Mouse (Mus musculus) neural tube, embryonic 12.5 days (tissue): ENCODE data around the gene Npsr1. TPM values are rescaled to one million over a fixed set of nuclear protein-coding genes. Genes with fewer than 3 reads are reported as not detected.

Experiments
- ATAC-seq: fragments of 200-750 bp; cut with Nextera tagmentation; 2 replicates; pipeline ENCODE4 v1.8.0; 2017; ENCODE audit warnings: low read depth, mild to moderate bottlenecking, moderate TSS enrichment, moderate library complexity; ENCODE audit not compliant: low FRiP score
- H3K27ac ChIP-seq: fragments of 300-500 bp; sonication (generic); 2 replicates; pipeline ENCODE4 v1.5.1; 2016
- H3K27me3 ChIP-seq: fragments of 300-500 bp; sonication (generic); replicated peaks from 2 replicates; pipeline ENCODE4 v1.6.1; 2016; ENCODE audit warnings: mild to moderate bottlenecking
- H3K36me3 ChIP-seq: fragments of 300-500 bp; sonication (generic); 2 replicates; pipeline ENCODE4 v1.6.1; 2016; ENCODE audit warnings: mild to moderate bottlenecking
- H3K4me1 ChIP-seq: fragments of 300-500 bp; sonication (generic); 2 replicates; pipeline ENCODE4 v1.6.1; 2016
- H3K4me2 ChIP-seq: fragments of 300-500 bp; sonication (generic); replicated peaks from 2 replicates; pipeline ENCODE4 v1.6.1; 2016; ENCODE audit warnings: mild to moderate bottlenecking
- H3K4me3 ChIP-seq: fragments of 300-500 bp; sonication (generic); 2 replicates; pipeline ENCODE4 v1.5.1; 2016
- H3K9ac ChIP-seq: fragments of 300-500 bp; sonication (generic); 2 replicates; pipeline ENCODE4 v1.6.1; 2016; ENCODE audit warnings: mild to moderate bottlenecking
- H3K9me3 ChIP-seq: fragments of 300-500 bp; sonication (generic); 2 replicates; pipeline ENCODE4 v1.6.1; 2016; ENCODE audit warnings: mild to moderate bottlenecking
- WGBS: fragments of 180-500 bp; shearing (Covaris S2); methylation state at CpG from one replicate; pipeline ENCODE4 v1.1.7; 2016; 5-methylcytosine and 5-hydroxymethylcytosine counted together
- polyA plus RNA-seq: library from polyadenylated mRNA; unstranded; fragments of >200 nt; fragmentation: Nextera tagmentation; extraction: Ambion mirVana; gene quantifications from 2 replicates; pipeline ENCODE4 v1.2.1, GENCODE M21; 2016

Gene Npsr1
- polyA plus RNA-seq, 1 experiment from 2014 or later: not detected

- Histone ChIP-seq H3K36me3 (no peaks in the 10 kb centered on the region), H3K27me3 (no peaks in the 10 kb centered on the region), H3K4me2 (no peak overlapping the region), H3K9me3 (no peaks in the 10 kb centered on the region), H3K4me1 (no peaks in the 10 kb centered on the region), H3K9ac (no peak overlapping the region), H3K4me3 (no peak overlapping the region), H3K27ac (no peak overlapping the region)
- 80% methylated on average over 1 of the region's 1 CpGs for WGBS
- no peak for ATAC-seq
Observed at GRCm38 (mm10) chr9:24168501-24168900, 70.7 kb downstream of the Npsr1 start.

- H3K4me3 ChIP-seq: no peak overlapping the region
- H3K27ac ChIP-seq: no peak overlapping the region
- no peak overlapping the region for H3K9ac ChIP-seq
- H3K4me1 ChIP-seq: no peaks in the 10 kb centered on the region
- no peaks in the 10 kb centered on the region for H3K9me3 ChIP-seq
- no peaks in the 10 kb centered on the region for H3K27me3 ChIP-seq
- no peaks in the 10 kb centered on the region for H3K36me3 ChIP-seq
- WGBS: 83% methylated on average over 1 of the region's 1 CpGs
- no peak for ATAC-seq
- no peak overlapping the region for H3K4me2 ChIP-seq
Observed at GRCm38 (mm10) chr9:24170728-24171127, 72.9 kb downstream of the Npsr1 start.

- H3K4me3 ChIP-seq: no peak overlapping the region
- H3K9ac ChIP-seq: no peak overlapping the region
- no peak overlapping the region for H3K27ac ChIP-seq
- no peak for ATAC-seq
- 92% methylated on average over 2 of the region's 2 CpGs for WGBS
- no peaks in the 10 kb centered on the region for H3K4me1 ChIP-seq
- no peaks in the 10 kb centered on the region for H3K36me3 ChIP-seq
- H3K4me2 ChIP-seq: no peak overlapping the region
- H3K27me3 ChIP-seq: no peaks in the 10 kb centered on the region
- H3K9me3 ChIP-seq: no peaks in the 10 kb centered on the region
Observed at GRCm38 (mm10) chr9:24178744-24179143, 80.9 kb downstream of the Npsr1 start.

- Histone ChIP-seq H3K4me3 (no peak overlapping the region), H3K9me3 (no peaks in the 10 kb centered on the region), H3K4me2 (no peak overlapping the region), H3K27ac (no peak overlapping the region), H3K4me1 (no peaks in the 10 kb centered on the region), H3K36me3 (no peaks in the 10 kb centered on the region), H3K9ac (no peak overlapping the region), H3K27me3 (no peaks in the 10 kb centered on the region)
- 89% methylated on average over 7 of the region's 7 CpGs for WGBS
- ATAC-seq: no peak
Observed at GRCm38 (mm10) chr9:24180926-24181325, 83.1 kb downstream of the Npsr1 start.

- Histone ChIP-seq H3K9me3 (no peaks in the 10 kb centered on the region), H3K36me3 (no peaks in the 10 kb centered on the region), H3K4me3 (no peak overlapping the region), H3K27me3 (no peaks in the 10 kb centered on the region), H3K4me2 (no peak overlapping the region), H3K27ac (no peak overlapping the region), H3K4me1 (no peaks in the 10 kb centered on the region), H3K9ac (no peak overlapping the region)
- ATAC-seq: no peak
- 86% methylated on average over 5 of the region's 5 CpGs for WGBS
Observed at GRCm38 (mm10) chr9:24186289-24186688, 88.5 kb downstream of the Npsr1 start.

- Histone ChIP-seq H3K4me2 (no peak overlapping the region), H3K9me3 (no peaks in the 10 kb centered on the region), H3K4me3 (no peak overlapping the region), H3K36me3 (no peaks in the 10 kb centered on the region), H3K27ac (no peak overlapping the region), H3K9ac (no peak overlapping the region), H3K4me1 (no peaks in the 10 kb centered on the region), H3K27me3 (no peaks in the 10 kb centered on the region)
- 51% methylated on average over 2 of the region's 2 CpGs for WGBS
- no peak; the same call in 1 of the 2 replicates for ATAC-seq
Observed at GRCm38 (mm10) chr9:24189511-24190260, 91.9 kb downstream of the Npsr1 start.

GRCm38 (mm10) chr9:24190261-24190588, 92.4 kb downstream of the Npsr1 start:
- H3K9me3 ChIP-seq: no peaks in the 10 kb centered on the region
- H3K36me3 ChIP-seq: no peaks in the 10 kb centered on the region
- no peak overlapping the region for H3K27ac ChIP-seq
- ATAC-seq: no peak
- H3K4me1 ChIP-seq: no peaks in the 10 kb centered on the region
- no peak overlapping the region for H3K4me3 ChIP-seq
- 51% methylated on average over 1 of the region's 1 CpGs for WGBS
- H3K4me2 ChIP-seq: no peak overlapping the region
- H3K27me3 ChIP-seq: no peaks in the 10 kb centered on the region
- no peak overlapping the region for H3K9ac ChIP-seq

- Histone ChIP-seq H3K9ac (no peak overlapping the region), H3K4me1 (no peaks in the 10 kb centered on the region), H3K27ac (no peak overlapping the region), H3K9me3 (no peaks in the 10 kb centered on the region), H3K27me3 (no peaks in the 10 kb centered on the region), H3K4me3 (no peak overlapping the region), H3K4me2 (no peak overlapping the region), H3K36me3 (no peaks in the 10 kb centered on the region)
- ATAC-seq: no peak
- WGBS: 42% methylated on average over 1 of the region's 1 CpGs
Observed at GRCm38 (mm10) chr9:24198254-24198653, 100.5 kb downstream of the Npsr1 start.

- Histone ChIP-seq H3K9ac (no peak overlapping the region), H3K27ac (no peak overlapping the region), H3K9me3 (no peaks in the 10 kb centered on the region), H3K27me3 (no peaks in the 10 kb centered on the region), H3K4me1 (no peaks in the 10 kb centered on the region), H3K36me3 (no peaks in the 10 kb centered on the region), H3K4me2 (no peak overlapping the region), H3K4me3 (no peak overlapping the region)
- 87% methylated on average over 1 of the region's 1 CpGs for WGBS
- ATAC-seq: no peak
Observed at GRCm38 (mm10) chr9:24211636-24212035, 113.8 kb downstream of the Npsr1 start.

- no peak overlapping the region for H3K27ac ChIP-seq
- no peak for ATAC-seq
Observed at GRCm38 (mm10) chr9:24217721-24218120, 119.9 kb downstream of the Npsr1 start.

GRCm38 (mm10) chr9:24236461-24236860, 138.7 kb downstream of the Npsr1 start:
- Histone ChIP-seq H3K4me1 (no peaks in the 10 kb centered on the region), H3K27ac (no peak overlapping the region), H3K36me3 (no peaks in the 10 kb centered on the region), H3K27me3 (no peaks in the 10 kb centered on the region), H3K4me2 (no peak overlapping the region), H3K4me3 (no peak overlapping the region), H3K9ac (no peak overlapping the region), H3K9me3 (no peaks in the 10 kb centered on the region)
- WGBS: 97% methylated on average over 1 of the region's 1 CpGs
- no peak for ATAC-seq

More at GRCm38 (mm10) chr9:24217721-24218120, 119.9 kb downstream of the Npsr1 start:
- Histone ChIP-seq H3K4me1 (no peaks in the 10 kb centered on the region), H3K9ac (no peak overlapping the region), H3K9me3 (no peaks in the 10 kb centered on the region), H3K4me2 (no peak overlapping the region), H3K27me3 (no peaks in the 10 kb centered on the region), H3K4me3 (no peak overlapping the region), H3K36me3 (no peaks in the 10 kb centered on the region)
- 79% methylated on average over 1 of the region's 1 CpGs for WGBS

- Histone ChIP-seq H3K27me3 (no peaks in the 10 kb centered on the region), H3K4me1 (no peaks in the 10 kb centered on the region), H3K4me2 (no peak overlapping the region), H3K36me3 (no peaks in the 10 kb centered on the region), H3K4me3 (no peak overlapping the region), H3K27ac (no peak overlapping the region), H3K9ac (no peak overlapping the region), H3K9me3 (no peaks in the 10 kb centered on the region)
- peak; percentile 50; the same call in 1 of the 2 replicates for ATAC-seq
Observed at GRCm38 (mm10) chr9:24247557-24247956, 149.8 kb downstream of the Npsr1 start.

- no peak for ATAC-seq
- no peak overlapping the region for H3K27ac ChIP-seq
- 76% methylated on average over 8 of the region's 8 CpGs for WGBS
- H3K4me2 ChIP-seq: no peak overlapping the region
- no peaks in the 10 kb centered on the region for H3K36me3 ChIP-seq
- H3K4me3 ChIP-seq: no peak overlapping the region
- H3K4me1 ChIP-seq: no peaks in the 10 kb centered on the region
- no peaks in the 10 kb centered on the region for H3K9me3 ChIP-seq
- no peaks in the 10 kb centered on the region for H3K27me3 ChIP-seq
- H3K9ac ChIP-seq: no peak overlapping the region
Observed at GRCm38 (mm10) chr9:24254236-24254635, 156.4 kb downstream of the Npsr1 start.
